Mouse (Mus musculus) thymus, postnatal 10 days (tissue): ENCODE measurements around the gene Dync2li1.

Source experiments
- DNase-seq, 2 experiments: peaks; one replicate each; pipeline ENCODE4 v3.0.0; 2021; ENCODE audit warnings: low spot score in 2 of 2

Dync2li1 gene

GRCm38 (mm10) chr17:84645894-84646293 lies 19.6 kb downstream of the Dync2li1 start:
- no peak for DNase-seq

DNA sequence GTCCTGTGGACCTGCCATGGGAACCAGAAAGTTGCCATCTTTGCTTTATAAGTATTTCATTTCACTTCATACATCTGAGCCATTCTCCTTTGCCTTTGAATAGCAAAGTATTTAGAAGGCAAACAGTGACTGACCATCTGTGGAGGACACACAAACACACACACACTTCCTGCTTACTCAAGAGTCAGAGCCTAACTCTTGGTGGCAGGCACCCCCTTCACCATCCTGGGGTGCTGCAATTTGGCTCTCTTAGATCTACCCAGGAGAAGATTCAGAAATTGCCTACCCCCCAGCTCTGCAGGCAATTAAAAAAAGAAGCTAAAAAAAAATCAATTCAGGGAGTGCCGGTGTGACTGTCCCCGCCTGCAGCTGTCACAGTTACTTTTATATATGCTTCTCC lies 20.2 kb downstream of the Dync2li1 start:
- DNase-seq = no peak

- no peak for DNase-seq
Measured at GRCm38 (mm10) chr17:84647630-84648029, 21.3 kb downstream of the Dync2li1 start.

DNA sequence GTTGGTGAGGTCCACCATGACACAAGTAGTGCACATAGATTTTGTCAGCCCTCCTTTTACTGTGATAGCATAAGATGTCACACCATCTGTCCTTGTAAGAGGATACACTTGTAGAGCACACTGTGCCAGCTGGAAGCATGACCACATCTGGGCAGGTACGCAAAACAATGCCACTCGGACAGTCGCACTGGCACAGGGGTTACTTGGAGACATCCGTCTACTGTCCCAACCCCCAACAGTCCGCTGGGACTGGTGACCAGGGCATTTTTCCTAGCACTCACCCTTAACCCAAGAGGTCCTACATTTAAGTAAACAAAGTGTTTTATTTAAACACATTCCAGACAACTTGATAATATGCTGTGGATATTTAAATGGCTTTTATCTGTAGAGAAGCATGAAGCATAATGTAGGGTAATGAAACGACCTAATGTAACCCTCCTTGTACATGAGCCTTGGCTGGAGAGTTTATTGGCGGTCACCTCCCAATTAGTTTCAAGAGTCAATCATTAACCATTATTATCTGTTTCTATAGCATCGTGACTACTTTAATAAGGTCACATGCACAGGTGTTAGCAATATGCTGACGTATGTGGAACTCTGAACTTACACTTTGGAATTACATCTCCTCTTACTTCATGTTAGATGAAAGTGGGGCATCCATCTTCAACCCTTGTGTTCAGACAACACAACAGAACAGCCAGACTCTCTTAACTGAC lies 24.2 kb downstream of the Dync2li1 start:
- no peak for DNase-seq

DNA sequence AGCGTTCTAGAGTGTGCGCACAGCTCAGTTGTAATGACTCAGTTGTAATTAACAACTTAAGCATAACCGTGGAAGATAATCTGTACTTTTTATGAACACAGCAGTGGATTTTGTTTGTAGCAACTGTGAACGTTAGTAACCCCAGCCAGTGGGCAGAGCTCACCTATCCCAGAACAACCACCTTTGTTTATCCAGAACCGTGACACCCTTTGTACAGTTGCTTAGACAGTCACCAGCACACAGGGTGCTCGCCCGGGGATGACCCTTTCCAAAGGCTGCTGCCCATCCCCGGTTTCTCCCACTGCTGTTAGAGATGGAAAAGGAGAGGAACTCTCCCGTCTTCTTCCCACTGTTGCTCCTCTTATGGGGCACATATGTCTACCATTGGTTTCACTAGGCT lies 27.2 kb downstream of the Dync2li1 start:
- no peak for DNase-seq

DNA sequence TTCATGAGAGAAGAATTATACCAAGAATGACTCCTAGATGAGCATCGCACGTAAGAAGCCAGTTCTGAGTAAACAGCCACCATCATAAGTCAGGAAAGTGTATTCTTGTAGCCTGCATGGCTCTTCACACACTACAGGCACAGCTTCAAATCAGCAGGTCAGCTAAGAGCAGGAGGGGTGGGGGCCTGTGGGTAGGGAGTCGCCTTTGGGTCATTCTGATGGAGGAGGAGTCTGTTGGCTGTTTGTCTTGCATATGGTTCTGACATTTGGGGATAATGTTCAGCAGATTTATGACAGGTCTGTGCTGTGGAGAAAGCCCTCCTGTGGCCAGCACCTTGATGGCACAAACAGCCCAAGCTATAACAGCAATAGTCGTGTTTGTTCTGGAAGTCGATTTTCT lies 29.9 kb downstream of the Dync2li1 start:
- DNase-seq = no peak

DNA sequence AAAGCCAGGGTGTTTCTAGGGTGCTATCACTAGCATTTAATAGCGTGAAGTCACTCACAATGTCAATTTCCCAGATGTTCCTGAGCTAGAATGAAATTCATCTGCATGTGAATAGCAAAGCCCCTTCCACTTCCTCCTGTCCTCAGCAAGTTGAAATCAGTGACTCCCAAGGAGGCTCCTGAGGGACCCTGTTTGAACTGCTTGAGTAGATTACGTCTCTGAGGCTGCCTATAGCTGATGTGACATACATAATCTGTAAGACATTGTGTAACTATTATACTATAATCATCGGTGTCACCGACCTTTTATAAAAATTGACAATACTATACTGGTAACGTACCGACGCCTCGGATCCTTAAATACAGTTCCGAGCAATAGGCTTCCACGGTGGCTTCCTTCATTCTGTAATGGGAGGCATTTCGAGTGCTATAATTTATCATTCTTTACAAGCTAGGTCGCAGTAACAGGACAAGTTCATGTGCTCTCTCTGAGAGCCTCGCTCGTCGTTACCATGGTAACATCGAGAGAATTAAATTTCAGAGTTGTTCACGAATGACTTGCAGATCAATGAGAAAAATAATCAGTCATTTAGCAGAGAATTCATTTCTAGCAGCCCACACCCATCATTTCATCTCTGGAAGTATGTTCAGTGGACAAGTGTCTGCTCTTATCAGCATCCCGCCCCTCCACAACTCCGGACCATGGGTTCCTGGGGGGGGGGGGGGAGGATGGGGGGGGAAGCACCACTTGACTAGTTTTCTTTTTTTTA lies 30.5 kb downstream of the Dync2li1 start:
- DNase-seq = no peak

GRCm38 (mm10) chr17:84657422-84657732 lies 31.1 kb downstream of the Dync2li1 start:
- DNase-seq = no peak

DNA sequence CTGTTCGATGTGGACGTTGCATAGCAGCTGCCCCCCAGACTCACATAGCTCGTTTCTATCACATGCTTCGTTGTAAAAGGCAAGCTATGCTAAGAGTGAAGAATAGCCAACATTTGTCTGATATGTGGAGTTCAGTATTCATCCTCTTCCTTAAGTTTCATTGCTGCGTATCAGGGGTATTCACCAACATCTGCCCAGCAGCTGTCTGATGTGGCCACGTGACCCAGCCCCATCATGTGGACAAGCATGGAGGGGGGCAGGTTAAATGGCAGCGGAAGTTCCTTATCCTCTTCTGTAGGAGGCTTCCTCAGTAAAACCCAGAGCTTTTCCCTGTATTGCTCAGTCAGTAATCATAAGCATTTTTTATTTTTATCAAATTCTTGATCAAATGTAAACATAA lies 31.5 kb downstream of the Dync2li1 start:
- DNase-seq = no peak

GRCm38 (mm10) chr17:84658195-84658594 lies 31.9 kb downstream of the Dync2li1 start:
- no peak for DNase-seq

GRCm38 (mm10) chr17:84658951-84659350 lies 32.7 kb downstream of the Dync2li1 start:
- DNase-seq = no peak

DNA sequence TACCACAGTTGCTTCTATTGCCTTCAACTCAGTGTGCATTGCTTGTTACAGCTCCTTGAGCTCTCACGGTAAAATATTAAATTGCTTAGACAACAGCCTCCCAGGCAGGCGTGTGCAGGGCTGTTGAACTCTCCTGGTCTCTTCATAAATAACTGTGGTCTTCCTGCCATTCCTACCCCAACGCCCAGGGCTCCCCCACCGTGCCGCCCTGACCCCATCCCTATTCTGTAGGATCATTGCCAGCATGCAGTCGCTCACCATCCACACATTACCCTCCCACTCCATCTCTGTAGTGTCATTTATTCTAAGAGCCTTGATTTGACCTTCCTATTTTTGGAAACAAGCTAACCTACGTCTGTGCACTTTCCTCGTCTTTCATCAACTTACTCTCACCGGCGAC lies 38.8 kb downstream of the Dync2li1 start:
- DNase-seq = no peak

DNA sequence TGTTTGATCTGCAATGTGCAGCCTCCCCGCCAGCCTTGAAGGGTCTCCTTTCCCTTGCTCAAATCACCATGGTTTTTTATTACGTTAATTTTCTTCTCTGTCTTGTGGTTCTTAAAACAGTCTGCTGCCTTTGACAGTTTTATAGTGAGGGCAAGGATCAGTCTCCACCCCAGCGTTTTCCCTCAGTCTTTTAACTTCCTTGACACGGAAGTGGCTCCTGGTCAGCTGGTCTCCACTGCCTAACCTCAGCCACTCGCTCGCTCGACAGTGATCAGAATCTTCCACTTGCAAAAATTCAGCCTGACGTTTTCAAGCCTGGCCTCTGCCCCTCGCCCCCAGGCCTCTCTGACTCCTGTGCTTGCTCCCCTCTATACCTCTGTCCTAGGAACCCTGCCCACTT lies 39.4 kb downstream of the Dync2li1 start:
- no peak for DNase-seq

DNA sequence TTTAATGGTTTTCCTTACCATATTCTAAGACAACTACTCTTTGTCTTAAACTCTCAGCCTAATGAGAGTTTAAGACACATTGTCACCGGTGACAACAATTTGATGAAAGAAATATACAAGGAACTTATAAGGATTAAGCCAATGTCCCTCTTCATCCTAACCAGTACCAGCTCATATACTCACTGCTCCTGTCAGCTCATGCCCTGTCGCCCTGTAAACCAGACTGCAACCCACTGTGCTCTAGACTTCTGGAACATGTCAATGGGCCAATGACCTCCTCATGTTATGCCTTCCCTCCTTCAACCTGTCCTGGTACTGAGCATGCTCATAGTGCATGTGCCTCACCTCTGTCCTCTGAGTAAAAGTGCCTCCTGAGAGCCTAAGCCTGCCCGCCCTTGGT lies 41.6 kb downstream of the Dync2li1 start:
- no peak for DNase-seq

DNA sequence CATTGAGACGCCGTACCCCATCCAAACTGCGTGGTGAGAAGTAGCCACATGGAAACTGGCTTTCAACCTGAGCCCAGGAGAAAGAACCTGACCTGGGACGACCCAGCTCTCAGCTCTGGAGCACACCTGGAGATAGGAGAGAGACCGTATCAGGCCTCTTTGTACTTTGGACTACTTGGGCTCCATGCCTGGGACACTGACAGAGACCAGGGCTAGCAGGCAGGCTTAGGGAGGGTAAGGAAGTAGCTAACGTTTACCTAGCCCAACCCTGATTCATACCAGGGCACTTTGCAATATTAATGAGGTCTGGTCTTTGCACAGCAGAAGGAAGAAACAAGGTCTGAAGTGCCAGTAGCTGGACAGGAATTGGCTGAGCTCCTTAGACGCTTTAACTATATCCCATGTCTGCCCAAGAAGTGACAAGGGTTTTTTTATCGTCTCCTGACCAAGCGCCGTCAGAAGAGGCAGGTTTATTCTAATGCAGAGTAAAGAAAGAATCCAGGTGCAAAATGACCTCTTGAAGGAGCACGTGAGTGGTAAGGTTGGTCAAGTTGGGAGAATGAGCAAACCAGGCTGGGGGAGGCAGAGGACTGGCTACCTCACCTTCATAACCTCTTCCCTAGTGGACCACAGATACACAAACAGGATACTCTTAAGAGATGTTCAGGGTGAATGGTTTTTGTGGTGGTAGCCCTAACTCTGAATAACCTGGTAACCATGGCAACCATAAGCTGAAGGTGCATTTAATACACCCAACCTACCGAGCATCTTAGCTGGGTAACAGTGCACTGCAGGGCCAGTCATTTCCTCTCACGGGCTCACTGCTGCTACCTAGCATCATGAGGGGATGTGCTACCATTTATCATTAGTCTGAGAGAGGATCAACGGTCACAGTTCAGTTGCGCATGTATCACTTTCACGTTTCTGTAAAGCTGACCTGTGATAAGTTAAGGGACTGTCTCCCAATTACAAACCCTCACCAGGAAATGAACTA lies 46.4 kb downstream of the Dync2li1 start:
- no peak for DNase-seq

- DNase-seq = no peak
Measured at GRCm38 (mm10) chr17:84674048-84674447, 47.8 kb downstream of the Dync2li1 start.

- DNase-seq = no peak
Measured at GRCm38 (mm10) chr17:84675204-84675603, 48.9 kb downstream of the Dync2li1 start.

DNA sequence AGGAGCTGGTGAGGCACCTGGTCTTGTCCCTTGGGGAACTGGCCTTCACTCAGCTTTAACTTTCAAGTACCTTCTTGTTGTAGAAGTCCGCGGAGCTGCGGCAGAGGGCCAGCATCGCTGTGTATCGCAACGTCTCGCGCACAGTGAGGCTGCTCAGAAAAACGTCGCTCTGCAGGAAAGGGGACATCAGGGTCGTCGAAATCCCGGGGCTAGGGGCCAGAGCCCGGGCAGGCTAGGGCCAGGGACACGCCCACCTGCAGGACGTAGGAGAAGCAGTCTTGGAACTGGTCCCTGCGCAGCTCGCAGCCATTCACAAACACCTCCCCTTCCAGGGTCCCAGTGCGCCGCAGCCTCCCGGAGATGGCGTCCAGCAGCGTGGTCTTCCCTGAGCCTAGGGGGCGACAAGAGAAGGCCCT lies 49.7 kb downstream of the Dync2li1 start, which contains the start of gene Abcg8:
TSS of gene Abcg8 (plus strand) at position 352 of the 416 bp plus-strand sequence.
- no peak for DNase-seq

DNA sequence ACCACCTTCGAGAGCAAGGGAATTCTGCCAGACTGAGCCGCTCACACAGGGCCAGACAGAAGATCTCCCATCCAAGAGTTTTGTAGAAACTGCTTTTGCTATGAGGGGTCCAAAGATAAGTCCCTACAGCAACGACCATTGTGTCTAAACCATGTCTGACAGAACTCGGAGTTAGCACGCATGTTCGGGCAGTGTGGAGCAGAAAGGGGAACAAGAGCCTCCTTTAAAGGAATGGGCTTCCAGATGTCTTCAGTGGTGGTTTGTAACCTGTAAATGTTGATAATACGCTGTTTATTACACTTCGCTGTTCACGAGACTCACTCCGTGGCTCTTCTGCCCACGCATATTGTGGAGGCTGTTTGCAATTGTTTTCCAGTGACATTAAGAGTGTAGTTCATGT lies 51.3 kb downstream of the Dync2li1 start:
- no peak for DNase-seq

- no peak for DNase-seq
Measured at GRCm38 (mm10) chr17:84681670-84682069, 55.4 kb downstream of the Dync2li1 start.

GRCm38 (mm10) chr17:84682734-84683717 lies 56.7 kb downstream of the Dync2li1 start, which contains the start of gene Abcg5:
TSS of gene Abcg5 (minus strand) at chr17:84683011.
- DNase-seq = no peak
